Mouse (Mus musculus): ENCODE measurements at regions not wholly inside any gene's neighbourhood (a gene's known extent, or its start where the extent isn't known, plus 50 kb on each side); places are given as distances from the start of the nearest gene placed in this dataset.

GRCm38 (mm10) chr8:87228777-87229176 lies 243.6 kb downstream of the Cbln1 start:
- TF ChIP-seq CTCF (IDR thresholded peaks at IDR 0.05) (no peak), EP300 (IDR thresholded peaks at IDR 0.05) (no peak)

All from lung, postnatal 0 days (tissue).